Mouse (Mus musculus) urinary bladder, adult 2 months (tissue): ENCODE results near the gene Pcsk4. TPM values are rescaled to one million over a fixed set of nuclear protein-coding genes. Genes with fewer than 3 reads are reported as not detected.

Source experiments
- DNase-seq: peaks from one replicate; pipeline ENCODE4 v3.0.0; 2022; ENCODE audit warnings: low spot score
- polyA plus RNA-seq: library from polyadenylated mRNA; depleted of rRNA; stranded (reverse); fragments of >200 nt; gene quantifications from 2 replicates; pipeline ENCODE4 v1.2.3, GENCODE M21; 2012

Pcsk4 gene
- polyA plus RNA-seq, 1 experiment = 9.9 TPM

DNA sequence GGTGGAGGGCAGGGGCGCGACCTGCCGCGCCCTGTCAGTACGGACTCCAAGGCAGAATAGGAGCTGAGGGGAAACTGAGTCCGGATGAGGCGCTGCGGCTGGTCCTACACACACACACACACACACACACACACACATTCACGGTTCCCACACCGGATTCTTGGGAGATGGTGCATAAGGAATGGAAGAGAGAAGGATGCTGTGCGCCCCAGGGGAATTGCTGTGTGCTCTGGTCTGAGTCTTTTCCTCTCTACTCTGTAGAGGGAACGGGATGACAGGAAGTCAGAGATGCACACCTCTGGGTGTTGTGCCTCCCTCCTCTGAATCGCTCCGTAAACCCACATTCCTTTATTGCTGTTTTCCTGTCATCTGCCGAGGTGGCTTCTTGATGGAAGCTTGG, 30.0 kb downstream of the Pcsk4 start:
- DNase-seq = no peak

DNA sequence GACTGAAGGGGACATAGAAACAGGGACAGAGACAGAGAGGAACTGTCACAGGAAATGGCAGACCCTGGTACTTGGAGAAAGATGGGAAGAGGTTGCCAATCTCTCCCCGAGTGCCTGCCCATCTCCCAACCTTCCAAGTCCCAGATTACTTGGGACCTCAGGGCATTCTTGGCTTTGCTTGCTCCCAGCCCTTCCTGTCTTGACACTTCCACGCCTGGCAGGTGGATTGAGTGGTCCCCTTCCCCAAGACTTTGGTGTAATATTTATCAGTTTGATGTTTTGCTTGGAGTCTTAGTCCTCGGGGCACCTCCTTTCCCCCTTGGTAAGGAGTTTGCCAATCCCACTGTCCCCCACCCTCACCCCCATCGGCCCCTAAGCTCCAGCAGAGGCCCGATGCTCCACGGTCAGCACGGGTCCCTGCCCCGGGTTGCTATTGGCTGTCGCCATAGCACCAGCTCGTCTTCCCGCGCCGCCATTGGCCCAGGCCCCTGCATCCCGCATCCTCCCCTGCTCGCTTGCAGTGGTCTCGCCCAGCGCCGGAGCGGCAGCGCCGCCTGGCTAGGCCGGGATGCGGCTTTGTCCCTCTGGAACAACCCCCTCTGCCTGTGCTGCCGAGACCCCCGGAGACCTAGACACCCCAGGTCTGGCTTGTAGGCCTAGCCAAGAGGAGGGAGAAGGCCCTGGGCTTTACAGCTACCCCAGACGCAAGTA, 30.6 kb downstream of the Pcsk4 start:
- DNase-seq = no peak

GRCm38 (mm10) chr10:80297526-80298133, 31.7 kb downstream of the Pcsk4 start:
- DNase-seq = no peak

GRCm38 (mm10) chr10:80296824-80297223, 32.5 kb downstream of the Pcsk4 start:
- DNase-seq = no peak

DNA sequence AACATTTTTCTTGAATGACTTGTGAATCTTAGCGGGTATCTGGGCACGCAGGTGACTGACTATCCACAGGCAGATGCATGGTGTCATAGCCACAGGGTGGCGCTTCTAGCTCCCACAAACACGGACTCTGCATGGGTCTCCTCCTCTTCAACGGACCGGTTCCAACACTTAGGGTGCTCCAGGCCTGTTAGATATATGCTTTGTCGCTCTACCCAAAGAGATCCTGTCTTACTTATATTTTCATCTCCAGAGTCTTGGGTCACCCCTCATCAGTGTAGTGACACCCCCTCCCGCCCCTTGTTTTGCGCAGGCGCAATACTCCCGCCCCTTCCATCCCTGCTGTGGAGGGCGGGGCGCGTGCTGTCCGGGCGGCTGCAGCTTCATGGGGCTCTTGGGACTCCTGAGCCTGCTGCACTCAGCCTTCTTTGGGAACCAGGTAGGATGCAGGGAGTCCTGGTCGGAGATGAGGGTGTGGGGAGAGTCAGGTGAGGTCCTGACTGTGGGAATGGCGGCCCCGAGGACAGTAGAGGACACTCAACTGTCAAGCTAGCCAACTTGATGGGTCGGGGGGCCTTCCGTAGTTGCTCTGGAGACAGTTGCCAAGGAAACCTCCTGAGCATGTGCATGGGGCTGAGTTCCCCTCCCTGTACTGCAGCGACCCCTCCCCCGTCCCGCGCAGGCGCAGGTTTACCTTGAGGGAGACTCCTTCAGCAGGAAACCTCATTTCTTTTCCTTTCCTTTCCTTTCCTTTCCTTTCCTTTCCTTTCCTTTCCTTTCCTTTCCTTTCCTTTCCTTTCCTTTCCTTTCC, 33.5 kb downstream of the Pcsk4 start, which contains the start of gene Apc2:
Gene Apc2, plus strand, starts transcription at position 360 of the 808 bp plus-strand sequence.
- DNase-seq = peak; percentile 57

- DNase-seq = no peak
Measured at GRCm38 (mm10) chr10:80294788-80295303, 34.5 kb downstream of the Pcsk4 start.

DNA sequence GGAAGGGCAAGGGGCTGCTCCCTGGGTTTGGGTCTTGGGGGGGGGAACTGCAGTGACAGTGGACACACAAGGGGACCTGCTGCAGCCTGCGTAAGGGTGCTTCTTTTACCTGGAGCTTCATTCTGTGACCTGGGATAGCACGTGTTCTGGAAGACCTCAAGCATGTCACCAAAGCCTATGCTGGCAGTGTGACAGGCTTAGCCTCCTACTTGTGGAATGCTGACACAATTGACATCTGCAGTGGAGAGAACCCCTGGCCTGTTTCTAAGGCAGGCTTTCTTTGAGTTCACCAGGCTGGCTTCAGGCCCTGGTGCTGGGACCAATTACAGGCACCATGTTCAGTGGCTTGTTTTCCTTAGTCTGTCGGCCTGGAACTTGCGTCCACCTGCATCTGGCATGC, 35.0 kb downstream of the Pcsk4 start:
- DNase-seq = no peak

DNA sequence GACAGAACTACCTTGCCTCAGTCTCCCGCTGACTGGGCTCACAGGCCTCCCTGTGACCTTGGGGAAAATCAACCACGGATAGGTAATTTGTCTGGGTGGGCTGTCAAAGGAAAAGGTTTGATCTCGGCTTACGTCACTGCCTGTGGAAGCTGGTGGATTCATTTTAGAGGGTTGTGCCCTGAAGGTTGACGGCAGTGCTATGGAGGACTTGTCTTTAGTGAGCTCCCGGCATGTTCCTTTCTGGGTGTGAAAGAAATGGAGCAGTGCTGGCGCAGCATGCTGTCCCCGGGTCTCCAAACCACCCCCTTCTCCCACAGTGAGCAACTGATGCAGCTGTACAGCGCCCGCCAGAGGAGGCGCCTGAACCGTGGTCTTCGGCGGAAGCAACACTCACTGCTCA, 36.0 kb downstream of the Pcsk4 start:
- no peak for DNase-seq

DNA sequence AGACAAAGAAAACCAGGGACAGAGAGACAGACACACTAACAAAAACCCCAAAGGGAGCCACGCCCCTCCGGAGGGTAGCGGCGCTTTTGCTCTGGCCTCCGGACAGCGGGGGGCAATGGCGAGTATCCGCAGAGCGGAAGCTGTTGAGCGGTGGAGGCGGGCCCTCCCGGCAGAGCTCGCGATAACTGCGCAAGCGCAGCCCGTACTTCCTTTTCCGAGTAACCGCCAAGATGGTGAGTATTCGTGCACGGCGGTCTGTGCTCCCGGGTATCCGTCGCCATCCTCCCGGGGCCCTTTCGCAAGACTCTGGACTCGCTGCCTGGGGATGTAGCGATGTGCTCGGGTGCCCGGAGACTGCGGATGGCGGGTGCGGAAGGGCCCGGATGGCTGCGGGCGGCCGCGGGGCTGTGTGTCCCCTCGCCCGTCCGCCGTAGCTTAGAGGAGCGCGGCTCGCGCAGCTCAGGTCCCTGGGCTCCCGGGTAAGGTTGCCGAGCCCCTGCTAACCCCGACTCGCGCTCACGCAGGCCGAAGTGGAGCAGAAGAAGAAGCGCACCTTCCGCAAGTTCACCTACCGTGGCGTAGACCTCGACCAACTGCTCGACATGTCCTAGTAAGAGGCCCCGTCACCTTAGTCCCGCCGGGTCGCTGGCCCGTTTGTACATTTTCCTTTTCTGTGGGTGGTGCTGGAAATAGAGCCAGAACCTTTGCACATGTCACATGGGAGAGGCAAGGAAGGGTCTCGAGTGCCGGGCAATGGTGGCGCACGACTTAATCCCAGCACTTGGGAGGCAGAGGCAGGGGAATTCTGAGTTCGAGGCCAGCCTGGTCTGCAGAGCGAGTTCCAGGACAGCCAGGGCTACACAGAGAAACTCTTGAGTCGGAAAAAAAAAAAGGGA, 36.8 kb downstream of the Pcsk4 start, which contains the start of gene Rps15:
Gene Rps15, plus strand, starts transcription at position 203 of the 896 bp plus-strand sequence.
- DNase-seq = peak; percentile 88

DNA sequence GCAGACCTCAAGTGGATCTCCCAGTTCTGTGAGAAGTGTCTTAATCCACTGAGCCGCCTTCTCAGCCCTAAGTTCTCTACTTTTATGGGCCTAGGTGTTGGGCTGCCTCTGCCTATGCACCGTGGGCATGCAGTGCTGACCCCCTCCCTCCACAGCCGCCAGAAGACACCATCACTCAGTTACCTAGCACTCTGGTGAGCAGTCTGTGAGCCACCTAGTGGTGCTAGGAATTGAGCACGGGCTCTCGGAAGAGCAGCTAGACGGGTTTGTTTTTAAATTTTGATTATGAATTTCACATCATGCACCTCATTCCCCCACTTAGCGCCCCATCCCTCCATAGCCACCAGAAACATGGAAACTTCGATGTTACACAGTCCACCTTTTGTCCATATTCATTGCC, 40.6 kb downstream of the Pcsk4 start:
- no peak for DNase-seq

DNA sequence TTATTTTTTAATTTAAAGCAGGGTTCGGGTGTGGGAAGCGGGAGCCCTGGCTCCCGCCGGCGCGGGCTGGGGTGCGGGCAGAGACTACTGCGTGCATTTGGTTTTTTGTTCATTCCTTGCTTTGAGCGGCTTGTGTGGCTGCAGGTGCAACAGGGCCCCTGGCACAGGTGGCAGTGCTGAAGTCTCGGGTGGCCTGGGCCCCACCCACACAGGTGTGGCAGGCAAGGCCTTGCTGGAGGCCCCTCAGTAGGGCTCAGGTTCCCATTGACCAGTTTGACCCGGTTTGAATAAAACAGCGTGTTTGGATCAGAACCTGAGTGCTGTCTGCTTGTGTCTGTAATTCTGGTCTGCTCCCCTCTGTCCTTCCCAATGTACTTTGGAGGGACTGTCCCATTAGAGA, 41.2 kb downstream of the Pcsk4 start:
- DNase-seq = no peak

- DNase-seq = no peak
Measured at GRCm38 (mm10) chr10:80285222-80286070, 43.9 kb downstream of the Pcsk4 start.

DNA sequence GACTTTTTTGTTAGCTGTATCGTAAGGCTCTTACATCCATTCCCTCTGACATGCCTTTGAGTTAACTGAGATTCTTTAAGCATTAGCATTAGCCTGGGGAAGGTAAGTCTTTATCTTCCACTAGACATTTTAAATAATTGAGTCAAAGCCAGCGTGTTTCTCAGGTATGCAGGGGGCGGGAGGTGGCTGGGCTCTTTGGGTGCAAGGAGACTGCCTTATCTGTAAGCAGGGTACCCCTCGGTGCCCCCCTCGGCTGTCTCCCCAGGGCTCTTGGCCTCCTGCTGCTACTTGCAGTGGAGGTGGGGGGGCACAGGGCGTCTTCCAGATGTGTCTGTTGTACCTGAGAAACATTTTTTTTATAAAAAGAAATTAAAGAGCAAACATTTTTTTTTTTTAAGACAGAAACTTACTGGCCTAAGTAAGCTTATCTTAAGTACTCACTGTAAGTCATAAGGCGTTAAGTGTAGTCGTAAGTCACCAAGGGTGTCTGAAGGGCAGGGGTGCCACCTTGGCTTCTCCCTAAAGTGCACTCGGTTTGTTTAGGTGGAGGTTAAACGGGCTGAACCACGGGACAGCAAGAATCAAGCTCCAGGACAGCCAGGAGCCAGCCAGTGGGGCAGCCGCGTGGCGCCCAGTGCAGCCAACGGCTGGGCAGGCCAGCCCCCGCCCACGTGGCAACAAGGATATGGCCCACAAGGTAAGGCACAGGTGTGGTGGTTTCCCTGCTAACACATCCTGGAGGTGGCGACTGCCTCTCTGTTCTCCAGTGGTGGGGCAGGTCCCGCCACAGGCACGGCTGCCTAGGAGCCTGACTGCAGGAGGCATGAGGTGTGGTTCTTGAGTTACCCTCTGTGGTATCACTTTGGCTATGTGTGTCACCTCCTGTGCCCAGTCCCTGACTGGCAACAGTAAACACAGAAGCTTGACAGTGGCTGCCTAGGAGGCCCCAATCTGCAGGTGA, 46.5 kb downstream of the Pcsk4 start:
- DNase-seq = no peak

GRCm38 (mm10) chr10:80281921-80282371, 47.4 kb downstream of the Pcsk4 start:
- no peak for DNase-seq

DNA sequence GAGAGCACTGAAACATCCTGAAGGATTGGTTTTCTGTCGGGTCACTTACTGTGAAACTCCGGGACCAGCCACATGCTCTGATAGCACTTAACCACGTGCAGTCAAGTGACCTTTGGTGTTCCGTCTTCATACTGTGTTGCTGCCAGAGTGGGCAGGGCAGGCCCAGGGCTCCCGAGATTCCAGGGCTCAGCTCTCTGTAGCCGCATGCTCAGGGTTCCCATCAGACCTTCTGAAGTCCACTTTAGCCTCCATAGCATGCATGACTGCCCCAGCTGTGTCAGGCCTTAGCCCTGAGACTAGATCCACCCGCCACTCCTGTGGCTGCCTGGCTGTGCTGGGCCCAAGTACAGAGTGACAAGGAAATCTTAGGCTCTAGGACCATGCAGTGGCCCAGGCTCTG, 48.0 kb downstream of the Pcsk4 start:
- DNase-seq = no peak

DNA sequence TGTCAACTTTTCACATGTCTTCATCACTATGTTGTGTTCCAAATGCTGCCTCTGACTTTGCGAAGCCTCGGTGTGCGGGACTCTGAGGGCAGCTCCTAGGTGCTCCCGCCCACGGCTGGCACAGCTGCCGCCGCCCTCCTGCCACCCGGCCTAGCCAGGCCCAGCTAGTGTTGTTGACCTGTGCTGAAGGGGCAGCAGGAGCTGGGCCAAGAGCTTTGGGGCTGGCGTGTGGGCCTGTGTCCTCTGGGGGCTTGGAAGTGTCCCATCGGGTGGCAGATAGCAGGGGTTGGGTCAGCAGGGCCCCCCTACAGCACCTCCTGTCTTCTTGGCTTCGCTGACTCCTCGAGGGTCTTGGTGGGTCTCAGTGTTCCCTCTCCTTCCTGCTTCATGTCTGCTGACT, 50.0 kb downstream of the Pcsk4 start:
- DNase-seq = no peak

- no peak for DNase-seq
Measured at GRCm38 (mm10) chr10:80278390-80278789, 50.9 kb downstream of the Pcsk4 start.

DNA sequence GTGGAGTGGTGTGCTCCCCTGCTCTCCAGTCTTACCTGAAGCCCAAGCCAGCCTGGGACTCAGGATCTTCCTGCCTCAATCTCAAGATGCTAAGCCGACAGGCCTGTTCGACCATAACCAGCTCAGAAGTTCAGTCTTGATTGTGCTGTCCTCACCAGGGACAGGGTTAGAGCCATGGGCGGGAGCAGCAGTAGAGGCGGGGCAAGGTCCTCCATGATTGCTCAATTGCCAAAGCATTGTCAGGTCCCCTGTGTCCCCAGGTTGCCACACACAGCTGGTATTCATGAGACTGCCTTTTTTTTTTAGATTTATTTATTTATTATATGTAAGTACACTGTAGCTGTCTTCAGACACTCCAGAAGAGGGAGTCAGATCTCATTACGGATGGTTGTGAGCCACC, 53.1 kb downstream of the Pcsk4 start:
- no peak for DNase-seq

DNA sequence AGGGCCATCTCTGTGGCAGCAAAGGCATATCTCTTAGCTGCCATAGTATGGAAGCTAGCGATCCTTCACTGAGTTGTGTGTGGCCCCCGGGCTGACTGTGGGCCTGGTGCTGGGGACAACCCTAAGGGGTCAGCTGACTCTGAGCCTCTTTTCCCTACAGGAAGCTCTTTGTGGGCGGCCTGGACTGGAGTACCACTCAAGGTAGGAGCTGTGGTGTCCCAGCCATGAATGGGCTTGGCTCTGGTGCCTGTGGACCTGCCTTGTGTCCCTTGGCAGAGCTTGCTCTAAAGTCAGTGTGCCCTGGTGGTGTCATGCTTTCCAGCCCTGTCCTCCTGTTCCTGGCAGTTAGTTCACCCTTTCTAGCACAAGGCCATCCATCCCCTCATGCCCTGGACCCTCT, 55.5 kb downstream of the Pcsk4 start:
- DNase-seq = no peak
